Mouse (Mus musculus) MEL-GATA-1-ER (cell line): ENCODE data around the gene Gm47283.
"Not testable (repeated sequence)": the region's sequence is repeated elsewhere in the genome, so short reads cannot be mapped to it uniquely, and the experiment has no call there.

Experiments used
- DNase-seq: peaks from one replicate; pipeline ENCODE4 v3.0.0-alpha.2; 2012; ENCODE audit warnings: low read depth; ENCODE audit errors: extremely low read depth

Gene Gm47283

GRCm38 (mm10) chrY:90784438-90784837 is at the start of gene Gm47283:
Gene Gm47283 (plus strand): TSS chrY:90784738.
- not testable (repeated sequence) for DNase-seq

- peak; percentile 31 for DNase-seq
These were observed 49.2 kb upstream of the Gm47283 start for GRCm38 (mm10) chrY:90735181-90735895.

GRCm38 (mm10) chrY:90736217-90737000 is 48.1 kb upstream of the Gm47283 start:
- peak; percentile 74 for DNase-seq

- DNase-seq: peak; percentile 28
These were observed 46.7 kb upstream of the Gm47283 start for GRCm38 (mm10) chrY:90737606-90738430.

GRCm38 (mm10) chrY:90738431-90738680 is 46.2 kb upstream of the Gm47283 start:
- no peak for DNase-seq

GRCm38 (mm10) chrY:90738841-90739530 is 45.6 kb upstream of the Gm47283 start:
- peak; percentile 56 for DNase-seq

GRCm38 (mm10) chrY:90739531-90740012 is 45.0 kb upstream of the Gm47283 start:
- DNase-seq: peak; percentile 51

- peak; percentile 65 for DNase-seq
These were observed 44.5 kb upstream of the Gm47283 start for GRCm38 (mm10) chrY:90740013-90740561.

- peak; percentile 68 for DNase-seq
These were observed 43.5 kb upstream of the Gm47283 start for GRCm38 (mm10) chrY:90741006-90741405.

GRCm38 (mm10) chrY:90741452-90742260 is 42.9 kb upstream of the Gm47283 start:
- DNase-seq: peak; percentile 78

- not testable (repeated sequence) for DNase-seq
These were observed 42.1 kb upstream of the Gm47283 start for GRCm38 (mm10) chrY:90742261-90743052.

GRCm38 (mm10) chrY:90743053-90743810 is 41.3 kb upstream of the Gm47283 start:
- not testable (repeated sequence) for DNase-seq

- no peak for DNase-seq
These were observed 40.7 kb upstream of the Gm47283 start for GRCm38 (mm10) chrY:90743811-90744220.

GRCm38 (mm10) chrY:90744381-90744981 is 40.1 kb upstream of the Gm47283 start:
- DNase-seq: not testable (repeated sequence)

- not testable (repeated sequence) for DNase-seq
These were observed 39.3 kb upstream of the Gm47283 start for GRCm38 (mm10) chrY:90745256-90745655.

- not testable (repeated sequence) for DNase-seq
These were observed 29.8 kb upstream of the Gm47283 start, which contains the start of gene Gm21860 for GRCm38 (mm10) chrY:90754721-90755120. Gene Gm21860 (minus strand): TSS chrY:90754821.

- DNase-seq: not testable (repeated sequence)
These were observed 54.5 kb downstream of the Gm47283 start, which contains the start of gene Gm21748 for GRCm38 (mm10) chrY:90839077-90839476. Gene Gm21748 (minus strand): TSS chrY:90839177.
